Mouse (Mus musculus): ENCODE measurements at regions not wholly inside any gene's neighbourhood (a gene's known extent, or its start where the extent isn't known, plus 50 kb on each side); places are given as distances from the start of the nearest gene placed in this dataset.

DNA sequence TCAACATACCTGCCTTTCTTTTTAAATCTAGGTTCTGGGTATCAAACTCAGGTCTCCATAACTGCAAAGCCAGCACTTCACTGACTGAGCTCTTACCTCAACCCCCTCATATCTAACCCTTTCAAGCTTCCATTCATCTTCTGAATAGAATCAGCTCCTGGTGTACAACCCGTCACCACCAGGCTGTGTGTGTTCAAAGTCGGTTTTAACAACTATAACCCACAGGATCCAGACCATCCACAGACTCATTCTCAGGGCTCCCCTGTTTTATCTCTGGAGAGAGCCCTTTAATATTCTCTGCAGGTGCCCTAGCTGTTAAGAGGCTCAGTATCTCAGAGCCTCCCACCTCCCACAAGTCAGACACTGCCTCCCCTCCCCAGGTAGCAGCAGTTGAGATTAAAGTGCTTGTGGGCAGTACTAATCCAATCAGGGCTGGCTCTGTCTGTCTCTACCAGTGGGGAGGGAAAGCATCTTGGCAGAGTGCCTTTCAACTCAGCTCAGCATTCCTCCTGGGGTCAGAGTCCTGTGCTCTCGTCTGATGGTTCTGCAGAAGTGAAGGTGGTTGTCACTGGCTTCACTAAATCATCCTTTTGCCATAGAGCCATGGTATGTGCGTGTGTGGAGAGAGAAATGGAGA, 272.4 kb downstream of the Dhx15 start:
- Histone ChIP-seq H3K36me3 (ENCODE audit: control insufficient read depth, insufficient read depth, low read length) (no peaks in the 10 kb centered on the region), H3K9ac (ENCODE audit: low read depth, low read length) (no peak overlapping the region), H3K4me1 (ENCODE audit: control insufficient read depth, insufficient read depth, low read length) (no peaks in the 10 kb centered on the region), H3K27ac (replicated peaks; ENCODE audit: insufficient read depth, low read depth, low read length) (no peak overlapping the region), H3K27me3 (ENCODE audit: control insufficient read depth, insufficient read depth, low read length) (no peaks in the 10 kb centered on the region), H3K4me3 (ENCODE audit: insufficient read depth, low read depth, low read length) (no peak overlapping the region), H3K79me2 (ENCODE audit: control insufficient read depth, insufficient read depth, low read length) (no peaks in the 10 kb centered on the region)
- TF ChIP-seq POLR2A (IDR thresholded peaks at IDR 0.05; ENCODE audit: extremely low read depth, insufficient read depth, low read length) (no peak), CTCF (IDR thresholded peaks at IDR 0.05; ENCODE audit: low read depth, low read length) (no peak)
- 25% methylated on average over 4 of the region's 4 CpGs for WGBS
- peak; percentile 22 for DNase-seq (ENCODE audit: extremely low read depth, low read depth, low spot score)

DNA sequence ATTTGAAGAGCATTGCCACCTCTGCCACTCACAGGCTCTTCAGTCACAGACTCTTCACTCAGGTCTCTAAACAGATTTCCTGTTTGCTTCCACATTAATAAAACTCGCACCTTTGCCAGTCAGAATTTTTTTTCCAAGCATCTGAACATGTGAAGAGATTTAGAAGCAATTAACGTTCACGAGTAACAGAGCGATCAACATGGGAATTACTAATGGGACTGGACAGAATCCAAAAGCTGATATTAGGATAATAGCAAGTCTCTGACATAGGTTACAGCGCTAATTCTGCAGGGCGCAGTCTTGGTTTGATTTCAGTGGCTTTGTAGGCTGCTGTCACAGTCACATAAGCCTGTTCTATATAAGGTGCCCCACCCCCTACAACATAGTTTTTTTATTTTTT, 275.6 kb downstream of the Dhx15 start:
- no peak for DNase-seq (ENCODE audit: extremely low read depth, low read depth, low spot score)
- Histone ChIP-seq H3K27me3 (ENCODE audit: control insufficient read depth, insufficient read depth, low read length) (no peaks in the 10 kb centered on the region), H3K4me1 (ENCODE audit: control insufficient read depth, insufficient read depth, low read length) (no peaks in the 10 kb centered on the region), H3K36me3 (ENCODE audit: control insufficient read depth, insufficient read depth, low read length) (no peaks in the 10 kb centered on the region), H3K79me2 (ENCODE audit: control insufficient read depth, insufficient read depth, low read length) (no peaks in the 10 kb centered on the region), H3K27ac (replicated peaks; ENCODE audit: insufficient read depth, low read depth, low read length) (no peak overlapping the region), H3K4me3 (ENCODE audit: insufficient read depth, low read depth, low read length) (no peak overlapping the region), H3K9ac (ENCODE audit: low read depth, low read length) (no peak overlapping the region)
- TF ChIP-seq POLR2A (IDR thresholded peaks at IDR 0.05; ENCODE audit: extremely low read depth, insufficient read depth, low read length) (no peak), CTCF (IDR thresholded peaks at IDR 0.05; ENCODE audit: low read depth, low read length) (no peak)
- WGBS, result 90% methylated on average over 6 of the region's 6 CpGs

DNA sequence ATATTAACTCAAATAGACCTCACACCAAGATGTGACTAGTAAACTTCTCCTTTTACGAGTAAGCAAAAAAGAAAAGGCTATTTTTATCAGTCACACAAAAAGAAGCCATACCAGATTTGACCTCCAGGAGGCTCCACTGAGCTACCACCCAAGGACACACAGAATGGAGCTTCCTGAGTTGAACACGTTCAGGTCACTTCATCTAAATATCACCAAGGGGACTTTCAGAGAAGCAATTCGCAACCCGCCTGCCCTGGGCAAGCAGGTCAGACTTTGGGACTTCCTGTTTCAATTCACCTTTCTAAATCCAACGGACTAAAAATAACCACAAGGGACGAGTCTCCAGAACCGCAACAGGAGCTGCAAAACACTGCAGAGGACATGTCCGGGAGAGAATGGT, 281.5 kb downstream of the Dhx15 start:
- Histone ChIP-seq H3K9ac (ENCODE audit: low read depth, low read length) (no peak overlapping the region), H3K36me3 (ENCODE audit: control insufficient read depth, insufficient read depth, low read length) (no peaks in the 10 kb centered on the region), H3K27ac (replicated peaks; ENCODE audit: insufficient read depth, low read depth, low read length) (no peak overlapping the region), H3K4me3 (ENCODE audit: insufficient read depth, low read depth, low read length) (no peak overlapping the region), H3K4me1 (ENCODE audit: control insufficient read depth, insufficient read depth, low read length) (no peaks in the 10 kb centered on the region), H3K27me3 (ENCODE audit: control insufficient read depth, insufficient read depth, low read length) (no peaks in the 10 kb centered on the region), H3K79me2 (ENCODE audit: control insufficient read depth, insufficient read depth, low read length) (no peaks in the 10 kb centered on the region)
- no peak for DNase-seq (ENCODE audit: extremely low read depth, low read depth, low spot score)
- WGBS, result 66% methylated on average over 8 of the region's 8 CpGs
- no peak for TF ChIP-seq POLR2A (IDR thresholded peaks at IDR 0.05; ENCODE audit: extremely low read depth, insufficient read depth, low read length)
- no peak for TF ChIP-seq CTCF (IDR thresholded peaks at IDR 0.05; ENCODE audit: low read depth, low read length)

DNA sequence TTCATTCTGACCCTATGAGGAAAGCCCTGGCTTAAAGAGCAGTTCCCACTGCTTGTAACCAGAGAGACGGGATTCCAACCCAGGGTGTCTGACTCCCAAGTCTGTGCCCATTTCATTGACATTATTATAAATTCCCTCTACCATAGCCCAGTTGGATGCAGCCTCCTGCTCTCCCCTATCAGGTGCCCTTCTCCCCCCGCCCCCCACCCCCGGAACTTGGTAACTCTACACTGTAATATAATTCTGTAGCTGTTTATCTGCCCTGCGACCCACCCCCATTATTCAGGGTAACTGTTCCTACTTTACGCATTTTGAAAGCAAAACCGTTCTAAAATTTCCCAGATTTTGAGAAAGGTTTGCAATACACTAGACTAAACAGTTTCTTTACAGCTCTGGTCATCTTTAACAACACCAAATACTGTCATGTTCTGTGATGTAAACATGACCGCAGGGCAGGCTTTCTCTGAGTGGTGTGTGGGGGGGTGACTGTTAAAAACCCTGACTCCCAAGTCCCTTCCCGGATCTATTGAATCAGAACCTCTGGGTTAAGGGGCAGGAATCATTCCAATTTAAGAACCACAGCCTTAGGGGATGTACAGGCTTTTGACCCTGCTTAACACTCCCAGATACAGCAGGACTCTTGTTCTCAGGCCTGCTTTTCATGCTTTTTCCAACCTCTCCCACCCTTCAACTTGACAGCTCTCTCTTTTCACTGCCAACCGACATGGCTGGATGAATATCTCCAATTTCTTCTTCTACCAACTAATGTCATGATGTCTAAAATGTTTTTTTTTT, 283.8 kb downstream of the Dhx15 start:
- H3K27me3 ChIP-seq (ENCODE audit: control insufficient read depth, insufficient read depth, low read length), result no peaks in the 10 kb centered on the region
- H3K27ac ChIP-seq (replicated peaks; ENCODE audit: insufficient read depth, low read depth, low read length), result no peak overlapping the region
- H3K9ac ChIP-seq (ENCODE audit: low read depth, low read length), result no peak overlapping the region
- no peak for DNase-seq (ENCODE audit: extremely low read depth, low read depth, low spot score)
- H3K36me3 ChIP-seq (ENCODE audit: control insufficient read depth, insufficient read depth, low read length), result no peaks in the 10 kb centered on the region
- 88% methylated on average over 9 of the region's 9 CpGs for WGBS
- no peak overlapping the region for H3K4me3 ChIP-seq (ENCODE audit: insufficient read depth, low read depth, low read length)
- H3K79me2 ChIP-seq (ENCODE audit: control insufficient read depth, insufficient read depth, low read length), result no peaks in the 10 kb centered on the region
- TF ChIP-seq CTCF (IDR thresholded peaks at IDR 0.05; ENCODE audit: low read depth, low read length) (no peak), POLR2A (IDR thresholded peaks at IDR 0.05; ENCODE audit: extremely low read depth, insufficient read depth, low read length) (no peak)
- H3K4me1 ChIP-seq (ENCODE audit: control insufficient read depth, insufficient read depth, low read length), result no peaks in the 10 kb centered on the region

DNA sequence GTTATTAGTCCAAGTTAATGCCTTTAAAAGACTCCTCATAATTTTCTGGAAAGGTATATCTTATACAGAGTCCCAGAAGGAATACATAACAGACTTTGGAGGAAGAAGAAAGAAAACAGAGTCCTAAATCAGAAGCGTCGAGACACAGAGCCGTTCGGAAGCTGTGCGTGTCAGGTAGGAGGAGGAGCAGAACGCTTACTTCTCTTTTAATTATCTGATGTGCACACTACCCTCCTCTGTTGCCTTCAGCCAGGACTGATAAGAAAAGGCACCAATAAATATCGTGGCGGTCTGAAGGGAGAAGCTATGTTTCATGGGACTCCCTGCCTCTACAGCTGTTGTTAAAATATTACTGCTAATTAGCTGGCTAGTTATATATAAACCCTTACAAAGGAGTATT, 296.2 kb downstream of the Dhx15 start:
- Histone ChIP-seq H3K9ac (ENCODE audit: low read depth, low read length) (no peak overlapping the region), H3K4me3 (ENCODE audit: insufficient read depth, low read depth, low read length) (no peak overlapping the region), H3K27me3 (ENCODE audit: control insufficient read depth, insufficient read depth, low read length) (no peaks in the 10 kb centered on the region), H3K4me1 (ENCODE audit: control insufficient read depth, insufficient read depth, low read length) (no peaks in the 10 kb centered on the region), H3K36me3 (ENCODE audit: control insufficient read depth, insufficient read depth, low read length) (no peaks in the 10 kb centered on the region), H3K79me2 (ENCODE audit: control insufficient read depth, insufficient read depth, low read length) (no peaks in the 10 kb centered on the region), H3K27ac (replicated peaks; ENCODE audit: insufficient read depth, low read depth, low read length) (no peak overlapping the region)
- no peak for DNase-seq (ENCODE audit: extremely low read depth, low read depth, low spot score)
- WGBS, result 85% methylated on average over 8 of the region's 8 CpGs
- TF ChIP-seq POLR2A (IDR thresholded peaks at IDR 0.05; ENCODE audit: extremely low read depth, insufficient read depth, low read length), result no peak
- no peak for TF ChIP-seq CTCF (IDR thresholded peaks at IDR 0.05; ENCODE audit: low read depth, low read length)

DNA sequence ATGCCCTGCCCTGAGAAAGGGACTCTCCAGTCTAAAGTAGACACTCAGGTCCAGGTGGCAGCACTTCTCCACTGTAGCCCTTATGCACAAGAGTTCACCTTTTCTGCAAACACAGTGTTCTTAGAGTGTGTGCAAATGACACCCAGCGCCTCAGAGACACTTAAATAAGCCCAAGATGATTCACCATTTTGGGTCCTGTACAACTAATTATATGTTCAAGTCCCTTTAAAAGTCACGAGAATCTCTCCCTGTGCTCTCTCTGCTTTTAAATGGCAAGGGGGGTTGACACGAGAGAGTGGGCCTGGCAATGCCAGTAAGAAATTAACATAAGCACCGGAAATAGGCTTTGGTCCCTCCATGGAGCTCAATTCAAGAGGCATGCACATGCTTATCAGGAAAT, 299.0 kb downstream of the Dhx15 start:
- no peaks in the 10 kb centered on the region for H3K36me3 ChIP-seq (ENCODE audit: control insufficient read depth, insufficient read depth, low read length)
- TF ChIP-seq CTCF (IDR thresholded peaks at IDR 0.05; ENCODE audit: low read depth, low read length), result no peak
- TF ChIP-seq POLR2A (IDR thresholded peaks at IDR 0.05; ENCODE audit: extremely low read depth, insufficient read depth, low read length), result no peak
- no peak overlapping the region for H3K9ac ChIP-seq (ENCODE audit: low read depth, low read length)
- H3K4me1 ChIP-seq (ENCODE audit: control insufficient read depth, insufficient read depth, low read length), result no peaks in the 10 kb centered on the region
- H3K27ac ChIP-seq (replicated peaks; ENCODE audit: insufficient read depth, low read depth, low read length), result no peak overlapping the region
- H3K27me3 ChIP-seq (ENCODE audit: control insufficient read depth, insufficient read depth, low read length), result no peaks in the 10 kb centered on the region
- H3K4me3 ChIP-seq (ENCODE audit: insufficient read depth, low read depth, low read length), result no peak overlapping the region
- no peaks in the 10 kb centered on the region for H3K79me2 ChIP-seq (ENCODE audit: control insufficient read depth, insufficient read depth, low read length)
- DNase-seq (ENCODE audit: extremely low read depth, low read depth, low spot score), result no peak
- 82% methylated on average over 4 of the region's 4 CpGs for WGBS
